Mouse (Mus musculus): ENCODE results near the gene 2010111I01Rik. TPM values are rescaled to one million over a fixed set of nuclear protein-coding genes. Genes with fewer than 3 reads are reported as not detected.

2010111I01Rik gene
- polyA plus RNA-seq, 2 experiments: 10.7 to 13.6 TPM

DNA sequence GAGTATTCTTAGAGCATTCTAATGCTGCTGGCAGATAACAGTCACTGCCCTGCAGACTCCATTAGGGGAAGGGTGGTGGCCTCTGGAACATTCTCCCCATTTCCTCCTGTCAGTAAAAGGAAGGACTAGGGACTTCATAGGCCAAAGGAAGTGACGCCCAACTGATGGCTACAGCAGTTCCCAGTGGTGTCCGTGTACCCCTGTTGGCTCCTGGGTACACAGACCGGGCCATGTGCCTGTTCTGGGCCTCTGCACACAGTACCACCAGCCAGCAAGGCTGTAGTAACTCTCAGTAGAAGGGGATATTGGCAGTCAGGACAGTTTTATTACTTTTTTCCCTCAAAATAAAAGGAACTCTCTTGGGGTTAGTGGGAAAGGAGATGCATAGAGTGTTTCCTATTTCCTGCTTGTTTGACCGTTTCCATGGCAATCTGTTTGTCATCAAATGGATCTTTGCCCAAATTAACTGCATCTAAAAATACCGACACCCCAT, 290.9 kb downstream of the 2010111I01Rik start:
- H3K27me3 ChIP-seq (ENCODE audit: control insufficient read depth, insufficient read depth, low read length): no peaks in the 10 kb centered on the region
- DNase-seq (ENCODE audit: low read depth in 3 of 3, low spot score in 3 of 3): no peak
- 46% methylated on average over 5 of the region's 5 CpGs for WGBS (ENCODE audit: insufficient replicate concordance)

DNA sequence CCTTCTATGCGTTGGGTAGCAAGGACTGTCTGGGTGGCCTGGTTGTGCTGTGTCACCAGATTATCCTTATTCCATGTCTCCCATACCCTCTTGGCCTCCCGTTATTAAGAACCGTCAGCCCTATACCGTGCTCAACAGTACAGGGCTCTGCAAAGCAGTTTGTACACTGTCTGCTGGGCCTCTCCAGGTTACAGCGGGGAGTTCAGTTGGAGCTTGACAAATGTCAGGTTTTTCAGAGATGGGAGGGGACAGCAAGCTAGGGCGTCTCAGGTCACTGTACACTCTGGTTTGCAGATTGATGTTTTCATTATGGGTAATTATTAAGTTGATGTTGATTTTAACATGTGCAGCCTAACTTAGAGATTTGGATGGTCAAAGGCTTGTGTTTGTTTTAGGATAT, 291.5 kb downstream of the 2010111I01Rik start:
- Histone ChIP-seq H3K9me3 (ENCODE audit: control insufficient read depth, low read length) (no peaks in the 10 kb centered on the region), H3K9ac (replicated peaks) (no peak overlapping the region), H3K27ac (no peak overlapping the region), H3K4me2 (ENCODE audit: low read depth) (no peak overlapping the region), H3K4me3 (ENCODE audit: insufficient read depth in 1 of 2, low read depth in 2 of 2, low read length in 2 of 2) (no peak overlapping the region), H3K27me3 (ENCODE audit: control insufficient read depth, insufficient read depth, low read length) (no peaks in the 10 kb centered on the region), H3K36me3 (replicated peaks; ENCODE audit: control insufficient read depth, insufficient read depth, low read depth) (no peaks in the 10 kb centered on the region), H3K4me1 (replicated peaks; ENCODE audit: control insufficient read depth in 2 of 2, insufficient read depth in 2 of 2, low read length in 1 of 2) (peaks cover 6 to 19% of the 10 kb centered on the region in 2 experiments; a peak in 3 of 4 replicates)
- ATAC-seq (ENCODE audit: insufficient read depth) (0 out of 2 replicates have a peak, but pooled peaks have one; percentile 18), DNase-seq (ENCODE audit: low read depth in 3 of 3, low spot score in 3 of 3) (no peak)
- TF ChIP-seq EP300 (IDR thresholded peaks at IDR 0.05; ENCODE audit: low read depth): no peak
- TF ChIP-seq CTCF (IDR thresholded peaks at IDR 0.05; ENCODE audit: low read depth): no peak
- WGBS (ENCODE audit: insufficient replicate concordance): 74% methylated on average over 6 of the region's 6 CpGs

More for the DNA sequence above, 290.9 kb downstream of the 2010111I01Rik start:
- Histone ChIP-seq H3K27ac (no peak overlapping the region), H3K4me2 (ENCODE audit: low read depth) (no peak overlapping the region), H3K4me3 (ENCODE audit: insufficient read depth in 1 of 2, low read depth in 2 of 2, low read length in 2 of 2) (no peak overlapping the region), H3K36me3 (replicated peaks; ENCODE audit: control insufficient read depth, insufficient read depth, low read depth) (no peaks in the 10 kb centered on the region), H3K4me1 (replicated peaks; ENCODE audit: control insufficient read depth in 2 of 2, insufficient read depth in 2 of 2, low read length in 1 of 2) (peaks cover 6 to 18% of the 10 kb centered on the region in 2 experiments; a peak in 3 of 4 replicates), H3K9ac (replicated peaks) (no peak overlapping the region), H3K9me3 (ENCODE audit: control insufficient read depth, low read length) (no peaks in the 10 kb centered on the region)
- no peak for TF ChIP-seq CTCF (IDR thresholded peaks at IDR 0.05; ENCODE audit: low read depth)
- TF ChIP-seq EP300 (IDR thresholded peaks at IDR 0.05; ENCODE audit: low read depth): no peak
- no peak for ATAC-seq (ENCODE audit: insufficient read depth)

GRCm38 (mm10) chr13:63256807-63257206, 292.1 kb downstream of the 2010111I01Rik start:
- no peak overlapping the region for H3K4me3 ChIP-seq (ENCODE audit: insufficient read depth in 1 of 2, low read depth in 2 of 2, low read length in 2 of 2)
- ATAC-seq (ENCODE audit: insufficient read depth) (peak; percentile 46; the same call in 1 of the 2 replicates), DNase-seq (ENCODE audit: low read depth in 3 of 3, low spot score in 3 of 3) (no peak)
- no peak overlapping the region for H3K27ac ChIP-seq
- WGBS (ENCODE audit: insufficient replicate concordance): 74% methylated on average over 7 of the region's 7 CpGs
- TF ChIP-seq EP300 (IDR thresholded peaks at IDR 0.05; ENCODE audit: low read depth) (no peak), CTCF (IDR thresholded peaks at IDR 0.05; ENCODE audit: low read depth) (peak; percentile 37)
- H3K9me3 ChIP-seq (ENCODE audit: control insufficient read depth, low read length): no peaks in the 10 kb centered on the region
- peaks cover 6 to 19% of the 10 kb centered on the region in 2 experiments; a peak in 3 of 4 replicates for H3K4me1 ChIP-seq (replicated peaks; ENCODE audit: control insufficient read depth in 2 of 2, insufficient read depth in 2 of 2, low read length in 1 of 2)
- H3K4me2 ChIP-seq (ENCODE audit: low read depth): no peak overlapping the region
- H3K9ac ChIP-seq (replicated peaks): no peak overlapping the region
- H3K36me3 ChIP-seq (replicated peaks; ENCODE audit: control insufficient read depth, insufficient read depth, low read depth): no peaks in the 10 kb centered on the region
- H3K27me3 ChIP-seq (ENCODE audit: control insufficient read depth, insufficient read depth, low read length): no peaks in the 10 kb centered on the region

DNA sequence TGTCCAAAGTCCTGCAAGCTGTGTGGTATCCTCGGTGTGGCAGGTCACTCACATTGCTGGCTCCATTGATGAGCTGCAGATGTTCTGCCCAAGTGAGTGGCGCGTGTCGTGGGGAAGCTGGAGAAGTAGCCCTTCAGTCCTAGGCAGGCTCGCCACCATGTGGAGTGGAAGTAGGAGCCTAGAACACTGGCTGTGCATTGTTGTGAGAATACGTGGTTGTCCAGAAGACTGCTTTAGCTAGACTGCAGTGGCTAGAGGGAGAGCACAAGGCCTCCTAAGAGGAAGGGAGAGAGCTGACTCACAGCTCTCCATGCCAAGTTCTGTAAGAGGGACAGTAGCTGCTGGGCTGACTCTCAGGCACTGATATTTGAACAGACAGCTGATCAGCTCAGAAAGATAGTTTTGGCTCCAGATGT, 293.5 kb downstream of the 2010111I01Rik start:
- ATAC-seq (ENCODE audit: insufficient read depth) (no peak), DNase-seq (ENCODE audit: low read depth in 3 of 3, low spot score in 3 of 3) (no peak)
- H3K9me3 ChIP-seq (ENCODE audit: control insufficient read depth, low read length): no peaks in the 10 kb centered on the region
- no peaks in the 10 kb centered on the region for H3K27me3 ChIP-seq (ENCODE audit: control insufficient read depth, insufficient read depth, low read length)
- no peak overlapping the region for H3K9ac ChIP-seq (replicated peaks)
- H3K4me3 ChIP-seq (ENCODE audit: insufficient read depth in 1 of 2, low read depth in 2 of 2, low read length in 2 of 2): no peak overlapping the region
- no peak overlapping the region for H3K27ac ChIP-seq
- no peak for TF ChIP-seq CTCF (IDR thresholded peaks at IDR 0.05; ENCODE audit: low read depth)
- no peak for TF ChIP-seq EP300 (IDR thresholded peaks at IDR 0.05; ENCODE audit: low read depth)
- H3K4me1 ChIP-seq (replicated peaks; ENCODE audit: control insufficient read depth in 2 of 2, insufficient read depth in 2 of 2, low read length in 1 of 2): peaks cover 6 to 15% of the 10 kb centered on the region in 2 experiments; a peak in 3 of 4 replicates
- H3K36me3 ChIP-seq (replicated peaks; ENCODE audit: control insufficient read depth, insufficient read depth, low read depth): no peaks in the 10 kb centered on the region
- WGBS (ENCODE audit: insufficient replicate concordance): 77% methylated on average over 6 of the region's 6 CpGs
- H3K4me2 ChIP-seq (ENCODE audit: low read depth): no peak overlapping the region

DNA sequence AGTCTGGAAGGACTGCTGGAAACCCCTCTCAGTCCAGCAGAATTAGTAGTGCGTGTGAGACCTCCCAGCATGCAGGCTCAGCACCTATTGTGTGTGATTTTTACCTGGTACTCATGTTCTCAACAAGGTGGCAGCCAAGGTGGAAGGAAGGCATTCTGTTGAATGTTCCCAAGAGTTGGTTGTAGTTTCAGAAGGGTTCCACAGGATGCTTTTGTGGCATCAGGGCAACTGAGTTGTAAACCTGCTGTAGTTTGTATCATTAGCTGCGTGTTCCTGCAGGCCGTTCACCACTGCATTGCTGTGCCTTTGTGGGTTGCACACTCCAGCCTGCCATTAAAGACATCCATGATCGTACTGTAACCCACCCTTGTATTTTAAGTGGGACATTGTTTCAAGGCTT, 294.0 kb downstream of the 2010111I01Rik start:
- H3K9me3 ChIP-seq (ENCODE audit: control insufficient read depth, low read length): no peaks in the 10 kb centered on the region
- no peak overlapping the region for H3K4me2 ChIP-seq (ENCODE audit: low read depth)
- no peak for TF ChIP-seq CTCF (IDR thresholded peaks at IDR 0.05; ENCODE audit: low read depth)
- no peak for TF ChIP-seq EP300 (IDR thresholded peaks at IDR 0.05; ENCODE audit: low read depth)
- peaks cover 4 to 15% of the 10 kb centered on the region in 2 experiments; a peak in 3 of 4 replicates for H3K4me1 ChIP-seq (replicated peaks; ENCODE audit: control insufficient read depth in 2 of 2, insufficient read depth in 2 of 2, low read length in 1 of 2)
- DNase-seq (ENCODE audit: low read depth in 3 of 3, low spot score in 3 of 3) (no peak), ATAC-seq (ENCODE audit: insufficient read depth) (no peak)
- no peak overlapping the region for H3K9ac ChIP-seq (replicated peaks)
- no peak overlapping the region for H3K27ac ChIP-seq
- 79% methylated on average over 4 of the region's 4 CpGs for WGBS (ENCODE audit: insufficient replicate concordance)
- H3K4me3 ChIP-seq (ENCODE audit: insufficient read depth in 1 of 2, low read depth in 2 of 2, low read length in 2 of 2): no peak overlapping the region
- H3K36me3 ChIP-seq (replicated peaks; ENCODE audit: control insufficient read depth, insufficient read depth, low read depth): no peaks in the 10 kb centered on the region
- no peaks in the 10 kb centered on the region for H3K27me3 ChIP-seq (ENCODE audit: control insufficient read depth, insufficient read depth, low read length)

Measured in liver, embryonic 14.5 days (tissue).